Mouse (Mus musculus) liver, embryonic 11.5 days (tissue): ENCODE results near the gene Tbc1d13. TPM values are rescaled to one million over a fixed set of nuclear protein-coding genes. Genes with fewer than 3 reads are reported as not detected.

Source experiments
- ATAC-seq: fragments of 200-750 bp; cut with Nextera tagmentation; replicated peaks from 2 replicates; pipeline ENCODE4 v1.8.0; 2017; ENCODE audit warnings: moderate number of reproducible peaks, mild to moderate bottlenecking, moderate TSS enrichment, moderate library complexity; ENCODE audit not compliant: low FRiP score
- DNase-seq: peaks from one replicate; pipeline ENCODE4 v3.0.0-alpha.2; 2017; ENCODE audit warnings: low spot score
- H3K27ac ChIP-seq: fragments of 300-500 bp; sonication (generic); 2 replicates; pipeline ENCODE4 v1.5.1; 2014; ENCODE audit warnings: mild to moderate bottlenecking, low read depth, low read length, control low read depth
- H3K27me3 ChIP-seq: fragments of 300-500 bp; sonication (generic); replicated peaks from 2 replicates; pipeline ENCODE4 v1.6.1; 2014; ENCODE audit warnings: low read length, mixed read lengths; ENCODE audit not compliant: control insufficient read depth, insufficient read depth
- H3K36me3 ChIP-seq: fragments of 300-500 bp; sonication (generic); 2 replicates; pipeline ENCODE4 v1.6.1; 2014; ENCODE audit warnings: mild to moderate bottlenecking, low read length, moderate library complexity, mixed read lengths; ENCODE audit not compliant: control insufficient read depth, insufficient read depth
- H3K4me1 ChIP-seq: fragments of 300-500 bp; sonication (generic); replicated peaks from 2 replicates; pipeline ENCODE4 v1.6.1; 2014; ENCODE audit warnings: low read length, mixed read lengths; ENCODE audit not compliant: control insufficient read depth, insufficient read depth
- H3K4me2 ChIP-seq: fragments of 300-500 bp; sonication (generic); 2 replicates; pipeline ENCODE4 v1.6.1; 2014; ENCODE audit warnings: mild to moderate bottlenecking, control low read depth, moderate library complexity
- H3K4me3 ChIP-seq: fragments of 300-500 bp; sonication (generic); 2 replicates; pipeline ENCODE4 v1.5.1; 2014; ENCODE audit warnings: low read depth, low read length, control low read depth
- H3K9ac ChIP-seq: fragments of 300-500 bp; sonication (generic); 2 replicates; pipeline ENCODE4 v1.6.1; 2014; ENCODE audit warnings: low read depth, low read length, control low read depth
- H3K9me3 ChIP-seq: fragments of 300-500 bp; sonication (generic); 2 replicates; pipeline ENCODE4 v1.6.1; 2016; ENCODE audit warnings: low read length, inconsistent platforms, mixed read lengths; ENCODE audit not compliant: control insufficient read depth
- WGBS: fragments of 180-500 bp; shearing (Covaris S2); extraction: QIAGEN DNeasy Blood & Tissue Kit; methylation state at CpG from one replicate; pipeline ENCODE4 v1.1.7; 2014; 5-methylcytosine and 5-hydroxymethylcytosine counted together
- polyA plus RNA-seq: library from polyadenylated mRNA; unstranded; fragments of >200 nt; fragmentation: Nextera tagmentation; extraction: Ambion mirVana; gene quantifications from 2 replicates; pipeline ENCODE4 v1.2.1, GENCODE M21; 2014

Tbc1d13 gene
- polyA plus RNA-seq, 1 experiment from 2014 or later = 6.9 TPM

DNA sequence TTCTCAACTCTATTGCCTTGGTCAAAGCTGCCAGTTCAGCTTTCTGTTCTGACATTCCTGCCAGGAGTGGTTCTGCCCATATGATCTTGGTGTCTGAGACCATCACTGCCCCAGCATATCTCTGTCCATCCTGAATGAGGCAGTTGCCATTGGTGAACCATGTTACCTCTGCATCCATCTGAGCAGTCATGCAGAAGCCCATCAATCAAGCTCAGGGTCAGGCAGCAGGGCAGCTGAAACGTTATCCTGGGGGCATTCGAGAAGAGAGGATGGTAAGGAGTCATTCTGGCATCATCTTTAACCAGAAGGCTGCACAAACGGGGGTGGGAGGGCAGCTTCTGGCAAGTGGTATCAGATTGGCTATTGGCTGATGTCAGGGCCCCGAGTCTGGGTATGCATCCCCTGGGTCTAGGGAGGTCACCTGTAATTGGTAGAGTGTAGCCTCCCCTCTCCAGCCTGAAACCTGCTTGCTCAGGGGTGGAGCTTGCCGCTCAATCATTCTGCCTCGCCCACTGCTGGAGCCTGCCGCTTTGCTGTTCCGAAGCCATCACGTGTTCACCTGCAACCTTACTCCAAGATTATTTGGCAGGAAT, 30.9 kb downstream of the Tbc1d13 start:
- no peak overlapping the region for H3K4me2 ChIP-seq
- no peak overlapping the region for H3K27ac ChIP-seq
- WGBS = 48% methylated on average over 9 of the region's 9 CpGs
- no peak overlapping the region for H3K4me3 ChIP-seq
- no peaks in the 10 kb centered on the region for H3K36me3 ChIP-seq
- H3K9me3 ChIP-seq = peaks cover 12% of the 10 kb centered on the region
- H3K9ac ChIP-seq = no peak overlapping the region
- no peak for DNase-seq
- no peaks in the 10 kb centered on the region for H3K27me3 ChIP-seq
- no peak for ATAC-seq
- no peaks in the 10 kb centered on the region for H3K4me1 ChIP-seq

DNA sequence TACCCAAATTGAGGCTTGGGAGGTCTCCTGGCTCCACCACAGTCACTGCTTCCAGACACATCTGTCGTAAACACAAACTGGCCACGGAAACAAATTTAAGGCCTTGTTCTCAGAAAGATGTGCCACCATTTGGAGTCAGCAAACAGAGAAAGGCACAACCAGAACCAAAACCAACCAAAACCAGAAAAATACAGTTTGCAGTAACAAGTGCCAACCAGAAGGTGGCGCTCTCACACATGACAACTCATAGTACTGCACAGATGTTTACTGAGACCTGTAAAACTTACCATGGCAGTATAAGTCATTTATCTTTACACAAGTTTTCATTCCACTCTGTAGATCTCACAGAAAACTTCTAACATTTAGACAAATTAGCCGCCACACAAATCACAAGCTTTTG, 33.1 kb downstream of the Tbc1d13 start:
- DNase-seq (no peak), ATAC-seq (no peak)
- no peak overlapping the region for H3K4me2 ChIP-seq
- H3K36me3 ChIP-seq = no peaks in the 10 kb centered on the region
- peaks cover 12% of the 10 kb centered on the region for H3K9me3 ChIP-seq
- no peaks in the 10 kb centered on the region for H3K4me1 ChIP-seq
- H3K27me3 ChIP-seq = no peaks in the 10 kb centered on the region
- no peak overlapping the region for H3K4me3 ChIP-seq
- no peak overlapping the region for H3K27ac ChIP-seq
- H3K9ac ChIP-seq = no peak overlapping the region
- WGBS = 57% methylated on average over 4 of the region's 4 CpGs

DNA sequence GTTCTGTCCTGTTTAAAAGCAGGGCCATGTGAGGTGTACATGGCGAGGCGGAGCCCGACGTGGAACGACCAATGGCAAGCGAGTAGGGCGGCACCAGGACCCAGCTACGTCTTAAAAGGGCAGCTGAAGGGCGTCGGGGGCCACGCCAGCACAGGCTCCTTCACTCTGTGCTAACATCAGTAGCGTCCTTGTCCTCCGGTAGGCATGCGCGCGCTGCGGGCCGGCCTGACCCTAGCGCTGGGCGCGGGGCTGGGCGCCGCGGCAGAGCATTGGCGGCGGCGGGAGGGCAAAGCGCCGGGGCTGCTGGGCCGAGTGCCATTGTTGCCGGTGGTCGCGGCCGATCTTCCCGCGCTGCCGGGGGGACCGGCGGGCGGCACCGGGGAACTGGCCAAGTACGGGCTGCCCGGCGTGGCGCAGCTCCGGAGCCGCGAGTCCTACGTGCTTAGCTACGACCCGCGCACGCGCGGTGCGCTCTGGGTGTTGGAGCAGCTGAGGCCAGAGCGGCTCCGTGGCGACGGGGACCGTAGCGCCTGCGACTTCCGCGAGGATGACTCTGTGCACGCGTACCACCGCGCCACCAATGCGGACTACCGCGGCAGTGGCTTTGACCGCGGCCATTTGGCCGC, 37.9 kb downstream of the Tbc1d13 start, which contains the start of gene Endog:
TSS of gene Endog (plus strand) at position 123 of the 626 bp plus-strand sequence.
- peak; percentile 91 for ATAC-seq
- no peaks in the 10 kb centered on the region for H3K27me3 ChIP-seq
- H3K9me3 ChIP-seq = peaks cover 5% of the 10 kb centered on the region; the same call in 1 of the 2 replicates
- H3K27ac ChIP-seq = peak within 1 kb of the TSS; percentile 82
- H3K4me1 ChIP-seq = peaks cover 10% of the 10 kb centered on the region
- H3K9ac ChIP-seq = peak within 1 kb of the TSS; percentile 68
- peak within 1 kb of the TSS; percentile 72 for H3K4me3 ChIP-seq
- H3K36me3 ChIP-seq = peaks cover 34% of the 10 kb centered on the region
- under 1% methylated on average over 75 of the region's 75 CpGs for WGBS
- H3K4me2 ChIP-seq = peak within 1 kb of the TSS; percentile 99
- peak; percentile 79 for DNase-seq

DNA sequence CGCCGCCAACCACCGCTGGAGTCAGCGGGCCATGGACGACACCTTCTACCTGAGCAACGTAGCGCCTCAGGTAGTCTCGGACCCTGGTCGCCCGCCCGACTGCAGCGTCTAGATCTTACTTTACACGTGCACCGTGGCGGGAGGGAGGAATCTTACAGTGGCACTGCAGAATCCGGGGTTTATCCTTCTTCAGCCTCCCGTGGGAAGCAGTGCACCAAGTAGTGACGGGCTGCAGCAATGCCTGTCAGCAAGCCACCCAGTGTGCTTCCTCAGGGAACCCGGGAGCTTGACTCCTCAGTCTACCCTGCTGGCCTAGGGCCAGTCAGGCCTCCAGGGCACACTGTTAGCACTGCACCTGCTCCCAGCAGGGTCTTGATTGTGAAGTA, 38.4 kb downstream of the Tbc1d13 start:
- DNase-seq (no peak), ATAC-seq (peak; percentile 6; the same call in 1 of the 2 replicates)
- H3K4me3 ChIP-seq = peak overlapping the region; percentile 72
- H3K4me1 ChIP-seq = peaks cover 12% of the 10 kb centered on the region
- H3K4me2 ChIP-seq = peak overlapping the region; percentile 99
- H3K9me3 ChIP-seq = 0 out of 2 replicates have a peak, but pooled peaks cover under 1% of the 10 kb centered on the region
- 2% methylated on average over 19 of the region's 19 CpGs for WGBS
- peak overlapping the region; percentile 82 for H3K27ac ChIP-seq
- H3K27me3 ChIP-seq = no peaks in the 10 kb centered on the region
- H3K36me3 ChIP-seq = peaks cover 38% of the 10 kb centered on the region
- H3K9ac ChIP-seq = peak overlapping the region; percentile 68

DNA sequence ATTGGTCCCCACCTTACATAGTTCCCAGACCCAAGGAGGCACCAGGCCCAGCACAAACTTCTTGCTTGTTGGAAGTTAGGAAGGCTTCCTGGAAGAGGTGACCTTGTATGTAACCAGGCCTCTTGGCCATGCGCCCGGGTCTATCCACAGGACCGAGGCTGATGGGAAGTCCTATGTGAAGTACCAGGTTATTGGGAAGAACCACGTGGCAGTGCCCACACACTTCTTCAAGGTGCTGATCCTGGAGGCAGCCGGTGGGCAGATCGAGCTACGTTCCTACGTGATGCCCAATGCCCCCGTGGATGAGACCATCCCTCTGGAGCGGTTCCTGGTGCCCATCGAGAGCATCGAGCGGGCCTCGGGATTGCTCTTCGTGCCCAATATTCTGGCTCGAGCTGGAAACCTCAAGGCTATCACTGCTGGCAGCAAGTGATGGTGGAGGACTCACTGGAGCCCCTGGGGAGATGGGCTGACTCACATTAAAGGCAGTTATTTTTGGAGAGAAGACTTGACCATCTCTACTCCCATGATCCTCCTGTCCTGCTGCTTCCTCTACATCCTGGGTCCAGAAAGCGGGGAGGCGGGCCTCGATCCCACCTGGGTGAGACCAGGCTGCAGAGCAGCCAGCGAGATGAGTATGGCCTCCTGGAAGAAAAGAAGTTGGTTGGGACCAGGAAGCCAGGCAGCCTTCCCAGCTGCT, 40.1 kb downstream of the Tbc1d13 start:
- no peak overlapping the region for H3K4me2 ChIP-seq
- H3K27me3 ChIP-seq = no peaks in the 10 kb centered on the region
- ATAC-seq (no peak), DNase-seq (no peak)
- H3K4me3 ChIP-seq = no peak overlapping the region
- H3K9me3 ChIP-seq = no peaks in the 10 kb centered on the region
- H3K36me3 ChIP-seq = peaks cover 43% of the 10 kb centered on the region
- H3K9ac ChIP-seq = no peak overlapping the region
- peaks cover 20% of the 10 kb centered on the region for H3K4me1 ChIP-seq
- WGBS = 94% methylated on average over 20 of the region's 20 CpGs
- H3K27ac ChIP-seq = 0 out of 2 replicates have a peak overlapping the region, but pooled peaks have one; percentile 6

DNA sequence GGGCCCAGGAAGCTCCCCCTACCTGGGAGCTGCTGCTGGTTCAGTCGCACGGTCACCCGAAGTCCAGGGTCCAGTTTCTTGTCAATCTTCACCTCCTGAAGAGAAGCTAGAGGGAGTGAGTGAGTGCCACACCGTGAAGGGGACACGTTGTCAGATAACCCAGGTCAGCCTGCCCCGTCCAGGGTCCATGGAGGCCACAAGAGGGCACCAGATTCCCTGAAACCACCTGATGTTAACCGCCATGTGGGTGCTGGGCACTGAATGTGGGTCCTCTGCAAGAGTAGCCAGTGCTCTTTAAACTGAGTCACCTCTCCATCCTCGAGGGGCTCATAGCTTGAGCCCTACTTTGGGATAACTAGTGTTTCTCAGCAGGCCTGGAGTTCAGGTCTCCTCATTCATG, 42.4 kb downstream of the Tbc1d13 start:
- Histone ChIP-seq H3K36me3 (peaks cover 43% of the 10 kb centered on the region), H3K27ac (no peak overlapping the region), H3K27me3 (no peaks in the 10 kb centered on the region), H3K9ac (no peak overlapping the region), H3K9me3 (no peaks in the 10 kb centered on the region), H3K4me2 (no peak overlapping the region), H3K4me3 (no peak overlapping the region), H3K4me1 (peaks cover 20% of the 10 kb centered on the region)
- ATAC-seq (no peak), DNase-seq (no peak)
- 78% methylated on average over 8 of the region's 8 CpGs for WGBS

DNA sequence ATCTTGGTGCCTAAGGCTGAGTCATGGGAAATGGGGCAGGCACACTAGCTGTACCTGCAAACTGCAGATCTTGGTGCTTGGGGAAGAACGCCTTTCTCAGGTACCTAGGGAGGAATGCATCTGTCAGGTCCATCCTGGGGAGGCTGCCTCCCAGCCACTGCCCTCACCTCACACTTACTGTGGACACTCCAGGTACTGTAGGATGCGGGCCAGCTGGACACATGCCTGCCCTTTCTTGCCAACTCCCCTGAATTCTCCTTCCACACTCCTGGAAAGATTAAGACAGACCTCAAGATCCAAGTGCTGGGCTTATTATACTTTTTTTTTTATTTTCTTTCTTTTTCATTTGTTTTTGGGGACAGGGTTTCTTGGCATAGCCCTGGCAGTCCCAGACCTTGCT, 43.0 kb downstream of the Tbc1d13 start:
- Histone ChIP-seq H3K4me1 (peaks cover 20% of the 10 kb centered on the region), H3K4me3 (peak overlapping the region; percentile 87), H3K36me3 (peaks cover 43% of the 10 kb centered on the region), H3K4me2 (peak overlapping the region; percentile 89), H3K27me3 (no peaks in the 10 kb centered on the region), H3K27ac (no peak overlapping the region), H3K9ac (no peak overlapping the region), H3K9me3 (no peaks in the 10 kb centered on the region)
- WGBS = 93% methylated on average over 2 of the region's 2 CpGs
- DNase-seq (no peak), ATAC-seq (no peak)

DNA sequence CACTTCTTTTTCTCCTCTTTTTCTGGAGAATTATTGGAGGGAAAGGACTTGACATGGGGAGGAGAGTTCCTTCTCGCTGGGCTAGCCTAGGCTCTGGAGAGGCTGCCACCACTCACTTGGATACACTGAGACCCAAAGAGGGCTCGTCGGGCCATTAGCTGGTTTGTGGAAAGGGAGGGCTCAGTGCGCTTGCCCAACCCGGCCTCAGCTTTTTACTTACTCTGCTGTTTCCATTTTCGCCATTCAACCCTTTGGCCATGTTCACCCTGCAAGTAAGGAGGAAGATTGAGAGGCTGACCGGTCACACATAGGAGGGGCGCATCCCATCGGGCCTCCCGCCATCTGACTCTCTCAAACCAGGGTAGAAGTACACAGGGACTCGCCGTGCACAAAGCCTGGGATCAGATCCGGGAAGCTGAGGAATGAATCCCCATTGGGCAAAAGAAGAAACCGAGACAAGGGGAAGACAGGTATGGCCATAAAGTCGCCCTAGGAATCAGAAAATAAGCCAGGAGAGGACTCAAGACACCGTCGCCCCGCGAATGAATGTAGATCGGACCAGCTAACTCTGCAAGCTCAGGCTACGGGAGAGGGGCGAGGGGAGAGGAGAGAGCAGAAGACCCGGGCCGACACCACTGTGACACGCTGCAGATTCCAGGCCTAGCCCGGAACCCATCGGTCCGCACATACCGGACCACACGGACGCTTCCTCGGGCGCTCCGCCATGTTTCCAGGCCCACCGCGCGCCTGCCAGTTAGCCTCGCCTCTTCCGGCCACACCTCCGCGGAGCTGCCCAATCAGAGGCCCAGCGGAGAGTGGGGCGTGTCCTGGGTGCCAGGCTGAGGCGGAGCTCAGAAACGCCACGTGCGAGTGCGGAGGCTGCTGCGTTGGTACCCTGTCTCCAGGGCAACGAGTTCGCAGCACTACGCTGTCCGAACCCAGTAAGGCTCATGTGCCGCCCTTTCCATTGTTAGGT, 44.4 kb downstream of the Tbc1d13 start, which contains the start of gene Spout1:
TSS of gene Spout1 (minus strand) at position 760 of the 976 bp plus-strand sequence.
- ATAC-seq = peak; percentile 96
- Histone ChIP-seq H3K4me3 (peak within 1 kb of the TSS; percentile 87), H3K4me1 (peaks cover 10% of the 10 kb centered on the region), H3K4me2 (peak within 1 kb of the TSS; percentile 89), H3K27me3 (no peaks in the 10 kb centered on the region), H3K9me3 (no peaks in the 10 kb centered on the region), H3K36me3 (peaks cover 43% of the 10 kb centered on the region), H3K27ac (peak within 1 kb of the TSS; percentile 55), H3K9ac (peak within 1 kb of the TSS; percentile 90)
- WGBS = 2% methylated on average over 54 of the region's 54 CpGs
- DNase-seq = peak; percentile 94
